Mouse (Mus musculus): ENCODE data around the gene Cd37.

GRCm38 (mm10) chr7:45198961-45199360 is 40.0 kb downstream of the Cd37 start:
- TF ChIP-seq CTCF (IDR thresholded peaks at IDR 0.05; ENCODE audit: extremely low read depth, insufficient read depth, insufficient read length, insufficient replicate concordance) (no peak), POLR2A (IDR thresholded peaks at IDR 0.05; ENCODE audit: low read depth, low read length) (no peak)

Measured in spleen, adult 2 months (tissue).